Mouse (Mus musculus) adipocyte (in vitro differentiated cells): ENCODE measurements around the gene Snx22.

Source experiments
- DNase-seq: peaks from one replicate; pipeline ENCODE4 v3.0.0-alpha.2; 2016; ENCODE audit warnings: low spot score

Gene Snx22

DNA sequence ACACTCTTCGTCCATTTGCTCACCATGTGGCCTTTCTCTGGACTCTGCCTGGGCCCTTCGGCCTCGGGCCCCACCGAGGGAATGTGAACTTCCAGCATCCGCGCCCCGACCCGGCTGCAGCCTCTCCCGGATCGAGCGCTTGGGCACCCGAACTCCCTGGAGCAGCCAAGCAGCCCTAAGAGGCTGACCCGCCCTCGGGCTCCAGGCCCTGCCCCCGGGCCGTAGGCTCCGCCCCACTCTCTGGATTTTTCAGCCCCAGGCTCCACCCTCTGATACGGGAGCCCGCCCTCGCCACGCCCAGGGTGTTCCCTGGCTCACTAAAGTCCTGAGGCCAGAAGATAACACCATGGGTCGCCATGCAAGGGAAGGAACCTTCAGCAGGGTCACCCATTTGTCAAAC, at the start of gene Snx22:
Snx22 (minus strand) TSS at position 137 of the 400 bp plus-strand sequence.
- DNase-seq: no peak

DNA sequence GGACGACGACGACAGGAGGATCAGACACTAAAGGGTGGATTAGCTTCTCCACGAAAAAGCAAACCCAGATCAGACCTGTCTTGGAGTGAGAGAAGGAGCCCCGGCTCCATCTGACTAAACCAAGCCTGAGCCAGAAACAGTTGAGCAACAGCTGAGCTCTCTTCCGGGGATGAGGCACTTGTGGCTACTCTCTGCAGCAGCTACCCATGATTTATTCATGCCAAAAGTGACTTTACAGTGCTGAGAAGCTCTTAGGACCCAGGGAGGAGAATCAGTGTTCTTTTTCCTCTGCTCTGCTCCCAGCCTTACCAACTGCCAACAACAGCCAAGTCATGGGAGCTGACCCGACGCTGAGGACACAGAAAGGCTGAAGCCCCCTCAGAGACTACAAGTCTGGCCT, 47.4 kb upstream of the Snx22 start:
- DNase-seq: peak; percentile 88

DNA sequence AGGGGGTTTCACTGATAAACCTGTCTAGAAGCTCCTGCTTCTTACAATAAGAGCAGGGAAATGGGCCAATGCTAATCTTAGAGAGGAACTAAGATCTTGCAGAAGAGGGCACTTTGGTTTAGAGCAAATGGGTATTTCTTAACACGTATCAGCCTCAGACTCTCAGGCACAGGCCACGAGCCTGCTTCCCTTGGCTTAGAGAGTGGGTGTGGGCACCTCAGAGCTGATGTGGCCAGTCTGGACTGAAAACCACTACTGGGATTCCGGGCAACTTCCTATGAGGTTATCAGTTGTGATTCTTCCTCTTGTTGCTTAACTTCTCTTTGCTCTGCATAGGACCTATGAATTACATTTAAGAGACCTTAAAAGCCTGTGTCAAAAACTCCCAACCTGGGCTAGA, 44.8 kb upstream of the Snx22 start:
- peak; percentile 25 for DNase-seq

- no peak for DNase-seq
Observed at GRCm38 (mm10) chr9:66110611-66111379, 41.3 kb upstream of the Snx22 start.

DNA sequence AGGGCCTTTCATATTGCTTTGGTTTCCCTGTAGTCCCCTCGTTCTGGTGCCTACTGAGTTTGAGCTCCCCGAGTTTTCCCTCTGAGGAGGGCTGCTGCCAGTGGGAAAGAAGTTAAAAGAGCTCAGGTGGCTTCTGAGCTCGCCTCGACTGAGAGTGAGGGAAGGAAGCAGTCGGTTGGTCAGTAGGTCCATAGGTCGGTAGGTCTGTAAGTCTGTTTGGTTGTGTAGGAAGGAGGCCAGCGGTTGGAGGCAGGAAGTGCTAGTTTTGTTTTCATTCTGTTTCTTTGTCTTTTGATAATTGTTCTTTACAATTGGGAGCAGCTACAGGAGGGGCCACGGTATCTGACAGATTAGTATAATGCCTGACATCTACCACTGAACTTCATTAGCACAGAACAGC, 40.6 kb upstream of the Snx22 start:
- no peak for DNase-seq

- no peak for DNase-seq
Observed at GRCm38 (mm10) chr9:66109574-66109973, 40.1 kb upstream of the Snx22 start.

- no peak for DNase-seq
Observed at GRCm38 (mm10) chr9:66105168-66105567, 35.6 kb upstream of the Snx22 start.

- DNase-seq: no peak
Observed at GRCm38 (mm10) chr9:66104601-66105000, 35.1 kb upstream of the Snx22 start.

GRCm38 (mm10) chr9:66102668-66103067, 33.1 kb upstream of the Snx22 start:
- no peak for DNase-seq

DNA sequence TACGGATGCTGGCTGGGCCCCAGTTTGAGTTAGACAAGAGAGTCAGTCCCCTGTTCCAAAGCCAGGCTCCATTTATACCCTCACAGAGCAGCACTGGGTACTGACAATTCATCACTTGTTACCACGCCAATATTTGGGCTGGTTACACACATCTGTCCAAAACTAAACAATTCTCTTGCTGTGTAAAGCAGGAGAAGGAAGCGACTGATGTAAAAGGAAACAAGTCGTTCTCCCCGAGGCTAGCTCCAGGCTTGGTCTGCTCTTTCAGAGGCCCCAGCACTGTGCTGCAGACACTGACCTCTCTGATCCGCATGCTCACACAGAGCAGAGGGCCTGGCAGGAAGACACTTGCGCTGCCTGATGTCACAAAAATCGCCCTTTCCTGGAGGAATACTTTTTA, 32.1 kb upstream of the Snx22 start:
- DNase-seq: no peak

DNA sequence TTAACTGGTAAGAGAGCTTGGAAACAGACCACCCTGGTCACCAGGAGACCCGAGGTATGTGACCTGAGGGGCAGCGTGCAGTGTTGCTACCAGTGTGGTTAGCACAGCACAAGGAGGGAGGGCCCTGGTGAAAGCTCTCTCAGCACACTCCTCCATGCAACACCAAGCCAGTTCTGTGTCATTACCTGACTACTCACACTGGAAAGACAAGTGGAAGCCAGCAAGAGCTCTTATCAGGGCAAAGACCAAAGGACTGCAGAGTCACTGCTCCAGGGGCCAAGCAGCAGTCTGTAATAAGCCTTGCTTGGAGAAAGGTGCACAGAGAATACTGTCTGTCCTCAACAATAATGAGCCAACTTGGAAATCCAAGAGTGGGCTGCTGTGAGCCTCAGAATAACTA, 23.1 kb upstream of the Snx22 start:
- no peak for DNase-seq

DNA sequence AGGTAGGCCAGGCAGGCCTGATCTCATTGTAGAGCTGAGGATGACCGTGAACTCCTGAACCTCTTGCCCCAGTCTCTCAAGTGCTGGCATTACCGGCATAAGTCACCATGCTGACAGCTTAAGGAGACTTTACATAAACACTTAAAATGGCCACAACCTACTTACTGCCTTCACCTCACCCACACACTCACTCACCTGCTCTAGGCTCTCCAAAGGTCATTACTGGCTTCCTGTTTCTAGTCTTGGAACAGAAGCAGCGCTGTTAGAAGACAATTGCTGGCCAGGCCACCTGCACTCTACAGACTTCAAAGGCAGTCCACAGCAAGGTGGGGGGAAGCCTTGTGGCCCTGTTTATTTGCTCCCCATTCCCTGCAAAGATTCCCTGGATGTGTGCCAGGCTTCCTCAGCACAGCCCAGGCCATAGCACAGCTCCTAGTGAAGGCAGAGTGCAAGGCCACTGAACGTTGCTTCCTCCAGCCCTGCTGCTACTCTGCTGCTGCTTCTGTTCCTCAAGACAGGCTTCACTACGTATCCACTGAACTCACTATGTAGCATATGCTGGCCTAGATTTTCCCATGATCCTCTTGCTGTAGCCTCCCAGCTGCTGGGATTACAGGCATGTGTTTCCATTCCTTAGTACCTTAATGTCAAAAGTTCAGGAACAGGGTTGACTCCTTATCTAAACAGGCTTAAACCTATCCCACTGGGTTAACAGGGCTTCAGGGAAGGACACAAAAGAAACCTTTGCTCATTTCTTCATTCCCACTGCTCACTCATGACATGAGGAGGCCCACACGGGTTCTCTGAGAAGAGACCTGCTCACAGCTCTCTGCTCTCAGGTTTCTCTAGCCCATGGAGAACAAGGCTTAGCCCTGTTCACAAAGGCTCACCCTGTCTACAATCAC, 22.1 kb upstream of the Snx22 start:
- peak; percentile 51 for DNase-seq

- DNase-seq: peak; percentile 25
Observed at GRCm38 (mm10) chr9:66090593-66091244, 21.2 kb upstream of the Snx22 start.

GRCm38 (mm10) chr9:66088411-66088810, 18.9 kb upstream of the Snx22 start:
- peak; percentile 51 for DNase-seq

DNA sequence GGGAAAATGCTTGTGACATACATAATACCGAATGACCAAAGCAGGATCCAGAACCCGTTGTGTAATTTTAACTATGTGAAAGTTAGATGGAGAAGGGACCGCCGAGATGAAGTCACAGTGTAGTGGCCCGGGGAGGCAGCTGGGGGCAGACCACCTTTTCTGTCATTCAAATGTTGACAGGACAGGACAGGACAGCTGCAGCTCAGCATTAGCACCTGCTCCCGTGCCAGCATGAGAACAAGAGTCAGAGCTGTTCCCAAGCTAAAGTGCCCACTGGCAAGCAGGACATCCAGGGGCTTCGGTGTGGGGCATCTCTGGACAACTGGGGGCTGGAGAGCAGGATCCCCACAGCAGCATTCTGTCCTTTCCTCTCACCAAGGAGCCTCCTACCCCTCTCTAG, 17.5 kb upstream of the Snx22 start:
- no peak for DNase-seq

GRCm38 (mm10) chr9:66084171-66084570, 14.7 kb upstream of the Snx22 start:
- DNase-seq: no peak

DNA sequence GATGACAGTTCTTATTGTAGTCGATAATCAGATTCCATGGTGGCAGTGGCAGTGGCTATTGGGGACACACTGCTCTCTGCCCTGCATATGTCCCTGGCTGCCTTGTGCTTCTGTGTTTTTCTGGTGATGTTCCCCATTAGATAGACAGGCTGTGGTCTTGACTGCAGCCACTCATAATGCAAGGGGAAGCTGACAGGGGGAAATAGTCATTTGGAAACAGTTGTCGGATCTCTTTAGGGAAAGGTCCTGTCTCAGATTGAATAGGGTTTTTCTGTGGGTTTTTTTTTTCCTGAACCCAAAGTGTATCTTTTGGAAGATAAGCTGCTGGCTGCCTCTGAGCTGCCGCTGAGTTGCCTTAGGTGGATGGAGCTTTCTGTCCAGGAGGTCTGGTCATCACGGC, 12.5 kb upstream of the Snx22 start:
- DNase-seq: no peak

DNA sequence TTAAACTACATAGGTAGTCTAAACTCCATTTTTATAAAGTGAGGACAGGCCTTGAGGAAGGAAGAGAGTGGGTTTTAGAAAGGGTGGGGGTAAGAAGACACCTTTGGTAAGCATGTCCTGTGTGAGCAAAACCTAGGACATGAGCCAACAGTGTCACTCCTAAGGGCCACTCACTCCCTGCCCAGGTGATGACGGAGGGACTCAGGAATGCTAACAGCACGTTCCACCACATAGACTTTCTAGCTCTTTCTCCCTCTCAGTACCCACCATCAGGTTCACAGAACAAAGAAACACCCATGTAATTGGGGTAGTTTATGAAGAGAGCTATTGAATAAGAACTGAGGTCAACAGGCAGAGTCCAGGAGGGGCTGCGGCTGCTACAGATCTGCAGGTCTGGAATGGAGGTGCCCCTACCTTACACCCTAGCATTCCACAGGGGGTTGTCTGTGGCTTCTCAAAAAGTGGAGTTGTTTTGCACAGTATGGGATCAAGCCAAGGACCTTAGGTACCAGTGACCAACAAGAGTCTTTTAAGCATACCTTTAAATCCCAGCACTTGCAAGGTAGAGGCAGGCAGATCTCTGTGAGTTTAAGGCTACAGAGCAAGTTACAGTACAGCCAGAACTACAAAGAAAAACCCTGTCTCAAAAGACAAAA, 11.4 kb upstream of the Snx22 start:
- no peak for DNase-seq

DNA sequence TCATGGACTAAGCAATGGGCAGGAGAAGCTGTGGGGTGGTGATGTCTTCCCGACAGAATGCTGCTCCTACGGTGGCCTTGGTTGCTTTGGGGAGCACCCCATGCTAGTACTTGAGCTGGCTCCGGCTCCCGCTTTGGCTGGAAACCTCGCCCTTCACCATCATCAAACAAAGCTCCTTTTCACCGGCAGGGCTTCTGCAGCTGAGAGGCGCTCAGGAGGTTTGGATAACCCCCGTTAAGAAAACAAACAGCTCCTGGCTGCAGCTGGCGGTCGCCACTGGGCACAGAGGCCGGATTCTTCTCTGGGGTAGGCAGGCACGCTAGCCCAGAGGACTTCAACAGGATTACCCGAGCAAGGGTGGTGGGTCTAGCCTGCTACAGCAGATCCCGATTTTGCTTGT, 9.0 kb upstream of the Snx22 start:
- DNase-seq: no peak

DNA sequence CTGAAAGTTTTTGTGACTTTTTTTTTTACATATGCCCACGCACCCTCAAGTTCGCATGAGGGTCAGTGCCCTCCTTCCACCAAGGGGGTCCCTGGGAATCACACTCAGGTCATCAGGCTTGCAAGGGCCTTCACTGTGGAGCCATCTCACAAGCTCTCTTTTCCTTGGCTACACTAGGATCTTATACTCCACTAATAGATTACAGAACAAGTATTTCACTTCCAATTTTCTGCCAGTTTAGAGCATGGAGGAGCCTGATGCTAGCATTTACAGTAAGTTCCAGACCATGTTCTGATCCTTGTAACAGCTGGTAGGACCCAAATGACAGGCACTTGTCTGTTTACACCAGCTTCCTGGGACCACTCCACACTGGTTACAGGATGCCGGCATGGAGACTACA, 8.6 kb upstream of the Snx22 start:
- DNase-seq: no peak

GRCm38 (mm10) chr9:66072754-66073153, 3.2 kb upstream of the Snx22 start:
- no peak for DNase-seq

- no peak for DNase-seq
Observed at GRCm38 (mm10) chr9:66070151-66070550, 632 bp upstream of the Snx22 start.
